Mouse (Mus musculus) frontal cortex, adult 2 months (tissue): Measurements from ENCODE around the gene Spdef. TPM values are rescaled to one million over a fixed set of nuclear protein-coding genes. Genes with fewer than 3 reads are reported as not detected.

Source experiments
- DNase-seq, 2 experiments: peaks; one replicate each; pipeline ENCODE4 v3.0.0; 2022; ENCODE audit warnings: low spot score in 1 of 2; ENCODE audit errors: extremely low spot score in 1 of 2
- polyA plus RNA-seq: library from polyadenylated mRNA; depleted of rRNA; stranded (reverse); fragments of >200 nt; gene quantifications from 2 replicates; pipeline ENCODE4 v1.2.3, GENCODE M21; 2012

Spdef gene
- polyA plus RNA-seq, 1 experiment = 0.80 TPM

DNA sequence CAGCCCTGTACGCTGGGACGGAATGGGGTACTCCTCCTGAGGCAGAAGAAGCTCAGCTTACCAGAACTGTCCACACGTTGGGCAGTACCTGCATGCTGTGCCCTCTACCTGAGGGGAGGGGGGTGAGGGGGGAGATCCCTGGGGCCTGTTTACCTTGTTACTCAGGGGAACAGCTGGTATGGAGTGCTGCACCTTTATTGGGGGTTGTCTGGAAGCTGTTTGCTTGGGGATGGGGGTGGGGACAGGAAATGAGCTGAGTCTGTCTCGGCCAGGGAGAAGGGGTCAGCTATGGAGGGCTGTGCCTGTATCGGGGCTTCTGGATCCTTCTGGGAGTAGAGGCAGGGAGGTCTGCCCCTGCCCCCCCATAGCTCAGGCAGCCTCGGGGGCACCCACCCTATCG, 2.2 kb downstream of the Spdef start:
- DNase-seq = no peak

DNA sequence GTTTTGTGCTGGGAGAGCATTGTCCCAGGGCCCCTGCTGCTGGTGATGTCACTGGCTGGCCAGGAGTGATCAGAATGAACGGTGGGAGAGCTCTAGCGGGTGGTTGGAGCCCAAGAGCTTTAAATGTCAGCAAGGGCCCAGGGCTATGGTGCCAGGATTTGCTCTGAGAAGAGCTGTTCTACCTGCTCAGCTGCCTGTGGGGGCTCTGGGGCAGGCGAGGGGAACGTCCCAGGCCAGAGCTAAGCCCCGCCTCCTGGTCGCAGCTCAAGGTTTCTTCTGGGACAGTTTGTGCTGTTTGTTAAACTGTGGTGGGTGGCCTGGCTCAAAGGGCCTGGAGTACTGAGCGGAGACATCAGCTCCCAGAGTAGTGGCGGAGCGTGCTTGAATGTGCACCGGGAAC, 3.3 kb downstream of the Spdef start:
- DNase-seq = no peak

DNA sequence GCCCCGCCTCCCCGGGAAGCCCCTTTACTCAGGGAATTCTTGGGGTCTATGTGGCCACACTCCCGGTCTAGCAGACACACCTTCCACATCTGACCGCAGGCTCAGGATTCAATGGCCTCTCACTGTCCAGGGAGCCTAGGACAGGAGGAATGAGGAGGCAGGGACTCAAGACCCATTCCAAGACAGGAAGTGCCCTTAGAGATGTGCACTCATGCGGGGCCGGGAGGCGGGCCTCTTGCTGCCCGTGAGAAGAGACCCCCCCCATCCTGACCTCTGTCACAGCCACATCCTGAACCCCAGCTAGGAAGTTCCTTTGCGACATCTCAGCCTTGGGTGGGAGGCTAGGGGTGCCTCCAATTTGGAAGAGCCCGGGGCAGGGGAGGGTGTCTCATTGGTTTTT, 3.7 kb downstream of the Spdef start:
- DNase-seq = no peak

DNA sequence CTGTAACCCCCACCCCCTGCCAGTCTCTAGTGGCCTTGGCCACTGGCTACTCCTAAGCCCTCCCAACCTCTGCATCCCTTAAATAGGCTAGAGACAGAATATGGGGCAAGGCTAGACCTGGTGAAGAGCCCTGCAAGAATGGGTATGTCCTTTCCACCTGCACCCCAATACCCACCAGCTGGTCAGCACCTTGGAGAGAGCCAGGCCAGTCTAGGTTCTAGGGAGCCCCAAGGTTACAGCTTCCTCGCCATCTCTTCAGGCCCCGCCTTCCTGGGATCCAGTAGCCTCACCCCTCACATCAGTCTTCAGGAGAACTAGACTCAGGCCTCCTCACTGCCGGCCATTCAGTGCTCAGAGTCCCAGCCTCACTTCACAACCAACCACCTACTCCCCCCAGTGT, 4.4 kb downstream of the Spdef start:
- DNase-seq = no peak

- no peak for DNase-seq
These were observed 7.6 kb downstream of the Spdef start for GRCm38 (mm10) chr17:27721125-27721664.

- no peak for DNase-seq
These were observed 8.4 kb downstream of the Spdef start for GRCm38 (mm10) chr17:27720326-27720725.

DNA sequence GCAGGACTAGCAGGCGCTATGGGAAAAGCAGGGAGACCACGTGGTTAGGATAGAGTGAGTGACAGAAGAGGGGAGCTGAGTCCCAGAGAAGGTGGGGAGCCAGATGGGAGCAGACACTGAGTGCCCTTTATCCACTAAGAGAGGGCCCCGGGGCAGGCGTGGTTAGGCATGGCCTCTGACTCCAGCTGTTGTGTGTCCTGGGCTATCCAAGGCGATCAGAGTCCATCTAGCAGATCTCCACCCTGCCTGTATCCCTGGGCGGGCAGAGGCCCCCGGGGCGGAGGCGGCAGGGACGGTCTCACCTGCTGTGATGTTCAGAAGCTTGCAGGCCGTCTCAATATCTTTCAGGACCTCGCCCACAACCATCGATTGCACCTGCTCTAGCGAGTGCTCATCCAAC, 9.1 kb downstream of the Spdef start:
- DNase-seq = no peak

DNA sequence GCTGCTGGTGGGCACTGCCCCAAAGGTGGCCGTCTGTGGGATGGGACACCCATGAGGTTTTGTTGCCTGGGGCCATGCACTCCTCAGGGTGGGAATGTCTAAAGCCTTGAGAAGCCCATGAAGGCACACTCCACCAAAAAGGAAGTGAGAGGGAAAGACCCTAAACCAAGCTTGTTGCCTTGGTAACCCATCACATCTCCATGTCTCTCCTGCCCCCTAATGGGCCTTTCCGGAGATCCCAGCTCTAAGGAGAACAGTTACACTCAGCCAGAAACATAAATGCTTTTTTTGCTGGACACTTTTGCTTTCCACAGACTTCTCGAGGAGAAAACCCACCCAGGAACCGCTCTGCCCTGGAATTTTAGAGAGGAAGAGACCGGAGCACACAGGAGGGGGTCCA, 10.5 kb downstream of the Spdef start:
- no peak for DNase-seq

- no peak for DNase-seq
These were observed 12.0 kb downstream of the Spdef start for GRCm38 (mm10) chr17:27716804-27717203.

DNA sequence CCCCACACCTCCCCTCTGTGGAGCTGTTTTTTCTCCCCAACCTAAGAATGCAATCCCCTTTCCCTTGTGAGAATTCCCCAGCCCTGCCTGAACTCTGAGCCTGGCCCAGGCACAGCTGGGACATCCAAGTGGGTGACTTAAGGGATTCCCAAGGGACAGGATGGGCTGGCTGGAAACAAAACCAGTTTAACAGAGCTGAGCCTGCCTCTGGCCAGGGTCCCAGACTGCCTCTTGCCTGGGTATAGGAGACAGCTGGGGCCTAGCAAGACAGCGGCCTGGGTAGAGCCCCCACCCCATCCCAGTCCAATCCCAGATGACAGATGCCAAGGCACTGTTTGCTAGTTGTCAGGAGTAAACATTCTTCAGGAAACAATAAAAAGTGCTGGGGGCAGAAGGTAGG, 15.9 kb downstream of the Spdef start:
- no peak for DNase-seq

- DNase-seq = no peak
These were observed 19.1 kb downstream of the Spdef start for GRCm38 (mm10) chr17:27709650-27710049.

DNA sequence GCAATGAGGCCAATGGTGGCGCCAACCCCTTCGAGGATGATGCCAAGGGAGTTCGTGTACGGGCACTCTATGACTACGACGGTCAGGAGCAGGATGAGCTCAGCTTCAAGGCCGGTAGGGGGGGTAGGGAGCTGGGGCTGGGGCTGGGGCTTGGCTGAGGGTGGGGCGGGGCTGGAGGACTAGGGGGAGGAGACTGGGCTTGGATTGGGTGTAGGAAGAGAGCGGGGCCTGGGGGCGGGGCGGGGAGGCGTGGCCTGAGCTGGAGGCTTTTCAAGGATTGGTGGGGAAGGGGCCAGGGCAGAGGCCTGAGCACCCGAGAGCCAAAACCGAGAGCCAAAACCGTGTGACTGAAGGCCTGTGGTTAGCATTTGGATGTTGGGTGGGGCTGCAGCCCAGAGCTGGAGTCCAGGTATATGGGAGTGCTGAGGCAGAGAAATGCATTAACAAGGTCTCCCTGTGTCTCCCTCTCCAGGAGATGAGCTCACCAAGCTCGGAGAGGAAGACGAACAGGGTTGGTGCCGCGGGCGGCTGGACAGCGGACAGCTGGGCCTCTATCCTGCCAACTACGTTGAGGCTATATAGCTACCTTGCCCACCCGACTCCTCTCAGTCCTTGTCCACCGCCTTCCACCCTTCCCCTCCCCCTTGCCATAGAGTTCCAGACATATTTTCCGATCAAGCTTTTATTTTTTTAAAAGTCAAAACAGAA, 20.6 kb downstream of the Spdef start:
- no peak for DNase-seq

- no peak for DNase-seq
These were observed 23.1 kb downstream of the Spdef start for GRCm38 (mm10) chr17:27705661-27706060.

- DNase-seq = no peak
These were observed 24.7 kb downstream of the Spdef start for GRCm38 (mm10) chr17:27703961-27704621.

- no peak for DNase-seq
These were observed 26.2 kb downstream of the Spdef start for GRCm38 (mm10) chr17:27702518-27702917.

- no peak for DNase-seq
These were observed 26.9 kb downstream of the Spdef start for GRCm38 (mm10) chr17:27701856-27702255.

- no peak for DNase-seq
These were observed 27.9 kb downstream of the Spdef start for GRCm38 (mm10) chr17:27700812-27701211.

GRCm38 (mm10) chr17:27699641-27700244, 29.0 kb downstream of the Spdef start:
- DNase-seq = no peak

- no peak for DNase-seq
These were observed 37.6 kb downstream of the Spdef start for GRCm38 (mm10) chr17:27690993-27691693.

- no peak for DNase-seq
These were observed 42.4 kb downstream of the Spdef start for GRCm38 (mm10) chr17:27686395-27686794.

DNA sequence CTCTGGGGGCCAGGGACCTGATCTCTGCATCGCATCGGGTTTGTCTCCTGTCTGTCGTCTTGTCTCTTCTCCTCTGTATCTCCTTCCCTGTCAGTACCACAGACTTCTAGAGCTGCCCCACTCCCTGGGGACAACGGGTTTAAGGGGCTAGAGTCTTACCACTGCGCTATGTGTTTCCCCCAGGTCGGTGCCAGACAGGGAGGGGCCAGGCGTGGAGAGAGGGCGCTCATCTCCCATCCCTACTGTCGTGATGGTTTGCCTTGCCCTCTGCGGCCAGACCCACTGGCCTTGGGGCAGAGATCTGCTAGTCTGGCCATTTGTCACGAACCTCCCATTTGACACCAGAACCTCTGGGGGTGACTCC, 43.2 kb downstream of the Spdef start:
- no peak for DNase-seq
